Mouse (Mus musculus) megakaryocyte, embryonic 14.5 days (primary cell): ENCODE measurements around the gene Snrnp35. TPM values are rescaled to one million over a fixed set of nuclear protein-coding genes. Genes with fewer than 3 reads are reported as not detected.
"Not testable (repeated sequence)": the region's sequence is repeated elsewhere in the genome, so short reads cannot be mapped to it uniquely, and the experiment has no call there.

Source experiments
- H3K27me3 ChIP-seq: replicated peaks from 2 replicates; pipeline ENCODE3; 2012; ENCODE audit warnings: inconsistent platforms
- H3K36me3 ChIP-seq: replicated peaks from 2 replicates; pipeline ENCODE3; 2012; ENCODE audit warnings: low read length, inconsistent platforms, mixed read lengths
- H3K4me1 ChIP-seq: 2 replicates; pipeline ENCODE4 v1.6.1; 2012; ENCODE audit warnings: inconsistent platforms
- H3K4me3 ChIP-seq: replicated peaks from 2 replicates; pipeline ENCODE3; 2012; ENCODE audit warnings: moderate library complexity, mild to moderate bottlenecking, inconsistent platforms
- H3K9me3 ChIP-seq: 2 replicates; pipeline ENCODE4 v1.6.1; 2012; ENCODE audit warnings: inconsistent platforms
- FLI1 ChIP-seq: IDR thresholded peaks from 2 replicates; pipeline ENCODE4 v1.6.1; 2012; ENCODE audit warnings: low read length, inconsistent platforms, mixed read lengths
- GATA1 ChIP-seq: IDR thresholded peaks from 3 replicates; pipeline ENCODE4 v1.6.1; 2012; ENCODE audit warnings: mixed read lengths, low read length, inconsistent platforms, borderline replicate concordance
- polyA plus RNA-seq: library from polyadenylated mRNA; stranded (reverse); fragments of >175 nt; gene quantifications from 2 replicates; pipeline ENCODE4 v1.2.3, GENCODE M21; 2012; ENCODE audit warnings: low replicate concordance; ENCODE audit not compliant: insufficient read depth

The Snrnp35 gene
- polyA plus RNA-seq, 1 experiment = 27.1 TPM

GRCm38 (mm10) chr5:124498221-124498876 is 15.4 kb downstream of the Snrnp35 start:
- Histone ChIP-seq H3K27me3 (no peaks in the 10 kb centered on the region), H3K9me3 (no peaks in the 10 kb centered on the region), H3K4me3 (peak overlapping the region; percentile 83), H3K36me3 (peaks cover 38% of the 10 kb centered on the region), H3K4me1 (peaks cover 50% of the 10 kb centered on the region)
- no peak for TF ChIP-seq GATA1

- Histone ChIP-seq H3K36me3 (peaks cover 38% of the 10 kb centered on the region), H3K9me3 (no peaks in the 10 kb centered on the region), H3K4me1 (peaks cover 51% of the 10 kb centered on the region), H3K27me3 (peaks cover 5% of the 10 kb centered on the region), H3K4me3 (peak overlapping the region; percentile 62)
- no peak for TF ChIP-seq GATA1
- TF ChIP-seq FLI1 = no peak
Observed at GRCm38 (mm10) chr5:124499001-124499400, 16.1 kb downstream of the Snrnp35 start.

GRCm38 (mm10) chr5:124500037-124500436 is 17.1 kb downstream of the Snrnp35 start:
- H3K36me3 ChIP-seq = peaks cover 31% of the 10 kb centered on the region
- H3K27me3 ChIP-seq, H3K9me3 ChIP-seq, H3K4me3 ChIP-seq: not testable (repeated sequence)
- peaks cover 54% of the 10 kb centered on the region for H3K4me1 ChIP-seq

GRCm38 (mm10) chr5:124500573-124500972 is 17.6 kb downstream of the Snrnp35 start:
- H3K36me3 ChIP-seq = peaks cover 26% of the 10 kb centered on the region
- H3K4me3 ChIP-seq = no peak overlapping the region
- peaks cover 54% of the 10 kb centered on the region for H3K4me1 ChIP-seq
- H3K9me3 ChIP-seq = no peaks in the 10 kb centered on the region
- H3K27me3 ChIP-seq = peaks cover 5% of the 10 kb centered on the region
- TF ChIP-seq GATA1 = no peak
- no peak for TF ChIP-seq FLI1

- Histone ChIP-seq H3K4me3 (no peak overlapping the region), H3K36me3 (peaks cover 17% of the 10 kb centered on the region), H3K27me3 (peaks cover 5% of the 10 kb centered on the region), H3K9me3 (no peaks in the 10 kb centered on the region), H3K4me1 (peaks cover 54% of the 10 kb centered on the region)
- TF ChIP-seq FLI1 (no peak), GATA1 (no peak)
Observed at GRCm38 (mm10) chr5:124501541-124501940, 18.6 kb downstream of the Snrnp35 start.

- TF ChIP-seq FLI1 (no peak), GATA1 (no peak)
- peaks cover 41% of the 10 kb centered on the region for H3K4me1 ChIP-seq
- H3K9me3 ChIP-seq = no peaks in the 10 kb centered on the region
- peaks cover 5% of the 10 kb centered on the region for H3K27me3 ChIP-seq
- peaks cover 17% of the 10 kb centered on the region for H3K36me3 ChIP-seq
- H3K4me3 ChIP-seq = no peak overlapping the region
Observed at GRCm38 (mm10) chr5:124503742-124504141, 20.8 kb downstream of the Snrnp35 start.

GRCm38 (mm10) chr5:124505235-124505634 is 22.3 kb downstream of the Snrnp35 start:
- H3K27me3 ChIP-seq = peaks cover 9% of the 10 kb centered on the region
- TF ChIP-seq FLI1 (no peak), GATA1 (no peak)
- H3K4me3 ChIP-seq = no peak overlapping the region
- peaks cover 17% of the 10 kb centered on the region for H3K36me3 ChIP-seq
- H3K4me1 ChIP-seq = peaks cover 27% of the 10 kb centered on the region
- H3K9me3 ChIP-seq = no peaks in the 10 kb centered on the region

- H3K4me1 ChIP-seq = peaks cover 22% of the 10 kb centered on the region
- peak overlapping the region; percentile 44 for H3K4me3 ChIP-seq
- H3K9me3 ChIP-seq = no peaks in the 10 kb centered on the region
- TF ChIP-seq GATA1 (no peak), FLI1 (no peak)
- H3K27me3 ChIP-seq = peaks cover 17% of the 10 kb centered on the region
- peaks cover 9% of the 10 kb centered on the region for H3K36me3 ChIP-seq
Observed at GRCm38 (mm10) chr5:124506731-124507359, 23.9 kb downstream of the Snrnp35 start.

GRCm38 (mm10) chr5:124509200-124509599 is 26.3 kb downstream of the Snrnp35 start:
- Histone ChIP-seq H3K4me1 (peaks cover 18% of the 10 kb centered on the region), H3K27me3 (peaks cover 15% of the 10 kb centered on the region), H3K9me3 (no peaks in the 10 kb centered on the region), H3K4me3 (no peak overlapping the region), H3K36me3 (peaks cover 4% of the 10 kb centered on the region)
- TF ChIP-seq FLI1 (no peak), GATA1 (no peak)

GRCm38 (mm10) chr5:124509742-124510237 is 26.9 kb downstream of the Snrnp35 start:
- H3K4me3 ChIP-seq = no peak overlapping the region
- H3K4me1 ChIP-seq = peaks cover 17% of the 10 kb centered on the region
- H3K36me3 ChIP-seq = peaks cover 8% of the 10 kb centered on the region
- TF ChIP-seq FLI1 (no peak), GATA1 (no peak)
- H3K9me3 ChIP-seq = no peaks in the 10 kb centered on the region
- peaks cover 17% of the 10 kb centered on the region for H3K27me3 ChIP-seq
